9 mouse cellular contexts compared by ENCODE assay signal in the genomic region with DNA sequence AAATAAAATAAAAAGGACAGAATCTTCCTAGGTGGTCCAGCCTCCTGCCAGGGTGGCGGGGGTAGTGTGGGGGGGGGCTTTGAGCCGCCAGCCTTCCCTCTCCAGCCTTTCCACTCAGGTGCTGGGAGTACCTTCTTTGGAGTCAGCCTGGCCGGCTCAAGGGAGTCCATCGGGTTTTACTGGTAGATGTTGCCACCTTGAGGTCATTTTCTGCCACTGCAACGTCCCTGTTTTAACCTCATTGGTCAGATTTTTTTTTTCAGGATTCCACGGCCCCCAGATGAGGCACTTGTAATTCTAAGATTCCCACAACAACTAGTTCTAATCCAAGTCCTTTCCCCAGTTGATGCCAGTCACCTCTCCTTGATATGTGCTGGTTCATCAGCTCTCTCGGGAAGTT. TPM values are rescaled to one million over a fixed set of nuclear protein-coding genes. Genes with fewer than 3 reads are reported as not detected.
DNase-seq lines count a peak whose midpoint lies in the region; TF ChIP-seq lines count a peak whose summit lies in the region.
"Had no signal": no experiment of that assay in that cellular context is flagged by ENCODE, and none has a peak within 500 bp of the region (broad histone marks: within the 10 kb centered on the region; RNA-seq: fewer than 3 reads in every experiment).

No protein-coding gene starts in this region.

- no peak overlapping the region for H3K27ac ChIP-seq in thymus, adult 2 months (ENCODE audit: control insufficient read depth, insufficient read depth, low read length)
- H3K27ac ChIP-seq: limb, embryonic 12.5 days had no signal

- no peaks in the 10 kb centered on the region for H3K36me3 ChIP-seq in thymus, adult 2 months (ENCODE audit: control insufficient read depth, insufficient read depth, low read length)
- H3K36me3 ChIP-seq: limb, embryonic 12.5 days had no signal

- H3K27me3 ChIP-seq in thymus, adult 2 months (ENCODE audit: control insufficient read depth, insufficient read depth, low read length): no peaks in the 10 kb centered on the region
- H3K27me3 ChIP-seq: limb, embryonic 12.5 days had no signal

- DNase-seq in gastrocnemius, adult 18-20 months (ENCODE audit: low spot score): peak; percentile 64
- no peak for DNase-seq in gastrocnemius, postnatal 14 days
- DNase-seq in 416B (ENCODE audit: low read depth): peak; percentile 68
- DNase-seq in adrenal gland, adult 2 months: peak; percentile 56
- DNase-seq in embryo, embryonic 9.5 days (ENCODE audit: extremely low spot score): peak; percentile 66
- DNase-seq in layer of hippocampus, adult 9-10 months (ENCODE audit: low spot score): peak; percentile 42
- DNase-seq in mesoderm, embryonic 11.5 days (ENCODE audit: low read depth, low spot score): peak; percentile 65
- DNase-seq in thymus, adult 2 months: peak; percentile 64

- H3K4me1 ChIP-seq in thymus, adult 2 months (replicated peaks; ENCODE audit: control insufficient read depth, insufficient read depth, low read length): peaks cover 10% of the 10 kb centered on the region

- TF ChIP-seq POLR2A in thymus, adult 2 months (IDR thresholded peaks at IDR 0.05; ENCODE audit: control insufficient read depth, extremely low read depth, insufficient read depth, low read length, poor library complexity): no peak

- WGBS in thymus, adult 2 months: 8% methylated on average over 7 of the region's 7 CpGs

- TF ChIP-seq CTCF in thymus, adult 2 months (IDR thresholded peaks at IDR 0.05; ENCODE audit: borderline replicate concordance, control insufficient read depth, extremely low read depth, insufficient read depth, low read length, poor library complexity): no peak; the same call in 1 of the 2 replicates

- H3K4me3 ChIP-seq in thymus, adult 2 months (ENCODE audit: control insufficient read depth, insufficient read depth, low read length): no peak overlapping the region
- H3K4me3 ChIP-seq: limb, embryonic 12.5 days had no signal

- intact Hi-C loops in gastrocnemius, postnatal 14 days (cut with DNase I; ENCODE audit: low total_unique reads): loop anchor here (5.0 to 10.0 kb wide), 4 partner anchors 60 to 452 kb away; partner anchors contain the start of gene Cdh23

RNA-seq across cellular contexts. Expression of gene Slc29a3, which starts 4.4 kb away (rescaled TPM):
- 1 to 10 TPM; 2.7 to 2.8 TPM for total RNA-seq in gastrocnemius, adult 18-20 months (2021)
- total RNA-seq in gastrocnemius, postnatal 14 days (2021): 1 to 10 TPM; 3.8 to 5.4 TPM
- 10 to 100 TPM; 37.9 to 49.2 TPM for total RNA-seq in adrenal gland, adult 2 months (2021)
- polyA plus RNA-seq in adrenal gland, adult 2 months (2012; rRNA removed): 17.9 and 26.7 TPM in 2 replicates
- polyA plus RNA-seq in thymus, adult 2 months (2012; rRNA removed): 33.9 and 43.2 TPM in 2 replicates

Comparison
In these comparisons a context has a peak if more than half of its experiments do, and no peak if none do; other contexts are left out.
1. RNA of gene Slc29a3, which starts 4.4 kb away (total RNA-seq): 37.9 to 49.2 TPM in adrenal gland, adult 2 months; 3.8 to 5.4 TPM in gastrocnemius, postnatal 14 days and 2.7 to 2.8 TPM in gastrocnemius, adult 18-20 months; every median in the first group is over 4 times any median in the second.